Mouse (Mus musculus) layer of hippocampus, postnatal 10 days (tissue): ENCODE results near the gene Spsb1. TPM values are rescaled to one million over a fixed set of nuclear protein-coding genes. Genes with fewer than 3 reads are reported as not detected.
A peak's percentile ranks its signal among the peaks of the same experiment; 100 is the strongest.

Experiments used
- DNase-seq, 2 experiments: peaks; one replicate each; pipeline ENCODE4 v3.0.0; 2021; ENCODE audit warnings: low spot score in 2 of 2
- long read RNA-seq: library from polyadenylated mRNA; stranded (forward); transcript quantifications from one replicate; pipeline ENCODE4 v2.0.0, GENCODE M21; 2023
- total RNA-seq, 2 experiments: library from RNA; stranded (reverse); gene quantifications; 2 replicates each; pipeline ENCODE4 v1.2.3; 2021

Spsb1 gene
- total RNA-seq, result 10 to 100 TPM; 16.7 to 19.9 TPM
- long read RNA-seq, transcript Spsb1-201 (3 exons, 3,092 nt), result major isoform, 5 of 11 reads
- long read RNA-seq, partial matches to known transcripts, result 5 of 11 reads
- long read RNA-seq, other reads (novel, unspliced or antisense), result 0 of 11 reads

GRCm38 (mm10) chr4:149954893-149955439 lies at the start of gene Spsb1:
Spsb1 (minus strand) TSS chr4:149955043.
- peak; percentile 95 to 97 for DNase-seq

DNA sequence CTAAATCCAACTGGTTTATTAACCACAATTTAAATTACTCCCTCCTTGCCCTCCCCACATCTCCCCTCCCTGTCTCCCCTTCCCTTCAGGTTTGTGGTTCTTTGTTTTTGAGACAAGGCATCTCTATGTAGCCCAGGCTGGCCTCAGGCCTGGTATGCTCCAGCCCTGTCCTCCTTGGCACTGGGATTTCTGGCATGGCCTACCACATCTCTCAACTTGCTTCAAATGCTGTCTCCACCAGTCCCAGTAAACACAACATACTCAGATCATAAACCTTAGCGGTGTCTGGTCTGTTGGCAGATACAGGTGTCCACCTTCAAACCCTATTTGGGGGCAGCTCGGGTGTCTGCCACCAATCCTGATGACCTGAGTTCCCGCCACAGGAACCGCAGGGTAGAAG lies 48.8 kb upstream of the Spsb1 start:
- DNase-seq, result no peak

DNA sequence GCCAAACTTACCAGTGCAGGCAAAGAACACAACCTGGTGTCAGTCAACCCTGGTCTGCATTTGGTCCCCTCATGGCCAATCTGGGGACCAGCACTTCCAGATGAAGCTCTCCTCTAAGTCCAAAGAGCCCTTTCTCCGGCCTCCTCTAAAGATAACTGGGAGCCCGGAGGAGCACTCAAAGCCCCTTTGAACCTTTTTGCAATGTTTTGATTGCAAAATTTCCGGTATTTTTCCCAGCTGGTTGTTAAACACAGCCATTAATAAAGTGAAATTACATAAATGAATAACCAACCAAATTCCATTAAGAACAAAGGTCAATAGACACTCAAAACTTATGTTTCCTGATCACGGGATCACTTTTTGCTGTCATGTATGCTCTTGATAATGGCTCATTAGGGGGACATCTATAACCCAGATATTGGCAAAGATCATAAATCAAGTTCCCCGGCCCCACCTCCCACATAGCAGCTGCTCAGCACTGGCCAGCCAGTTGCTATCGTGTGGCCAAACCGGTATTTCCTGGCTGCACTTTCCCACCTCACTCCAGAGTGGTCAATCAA lies 48.3 kb upstream of the Spsb1 start:
- DNase-seq, result no peak

DNA sequence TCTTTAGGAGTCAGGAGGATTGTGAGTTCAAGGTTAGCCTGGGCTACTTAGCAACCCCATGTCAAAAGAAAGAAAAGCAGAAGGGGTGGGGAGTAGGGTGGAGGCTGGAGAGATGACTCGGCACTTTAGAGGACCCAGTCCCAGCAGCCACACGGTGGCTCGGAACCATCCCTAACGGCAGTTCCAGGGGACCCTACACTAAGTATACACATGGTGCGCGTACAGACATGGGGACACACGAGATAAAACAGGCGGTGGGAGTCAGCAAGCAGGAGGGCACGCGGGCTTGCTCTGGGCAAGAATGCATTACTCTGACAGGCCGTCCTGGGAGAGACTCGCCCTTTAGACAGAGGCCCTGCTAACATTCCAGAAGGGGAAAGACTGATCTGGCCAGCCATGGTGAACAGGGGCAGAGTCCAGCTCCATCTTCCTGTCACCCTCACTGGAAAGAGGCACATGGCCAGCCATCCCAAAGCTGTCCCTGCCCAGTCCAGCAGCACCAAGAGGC lies 47.2 kb upstream of the Spsb1 start:
- no peak for DNase-seq

- no peak for DNase-seq
Measured at GRCm38 (mm10) chr4:150001221-150001860, 46.5 kb upstream of the Spsb1 start.

- no peak for DNase-seq
Measured at GRCm38 (mm10) chr4:149999931-150000555, 45.2 kb upstream of the Spsb1 start.

DNA sequence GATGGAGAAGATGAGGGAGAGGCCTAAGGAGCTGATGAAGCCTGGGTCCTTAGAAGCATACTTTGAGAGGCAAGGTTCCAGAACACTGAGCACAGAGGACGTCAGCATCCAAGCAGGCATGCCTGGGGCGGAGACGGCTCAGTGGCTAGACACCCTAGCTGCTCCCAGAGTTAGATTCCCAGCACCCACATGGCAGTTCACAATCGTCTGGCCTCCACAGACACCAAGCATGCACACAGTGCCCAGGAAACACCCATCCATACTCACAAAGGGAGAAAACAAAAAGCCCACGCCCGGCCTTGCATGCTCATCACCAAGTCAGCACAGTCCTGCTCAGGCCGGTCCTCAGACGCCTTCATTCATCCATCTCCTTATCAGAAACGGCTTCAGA lies 44.7 kb upstream of the Spsb1 start:
- DNase-seq, result no peak

- no peak for DNase-seq
Measured at GRCm38 (mm10) chr4:149998786-149999509, 44.1 kb upstream of the Spsb1 start.

- no peak for DNase-seq
Measured at GRCm38 (mm10) chr4:149997999-149998398, 43.2 kb upstream of the Spsb1 start.

- DNase-seq, result no peak
Measured at GRCm38 (mm10) chr4:149996440-149996839, 41.6 kb upstream of the Spsb1 start.

DNA sequence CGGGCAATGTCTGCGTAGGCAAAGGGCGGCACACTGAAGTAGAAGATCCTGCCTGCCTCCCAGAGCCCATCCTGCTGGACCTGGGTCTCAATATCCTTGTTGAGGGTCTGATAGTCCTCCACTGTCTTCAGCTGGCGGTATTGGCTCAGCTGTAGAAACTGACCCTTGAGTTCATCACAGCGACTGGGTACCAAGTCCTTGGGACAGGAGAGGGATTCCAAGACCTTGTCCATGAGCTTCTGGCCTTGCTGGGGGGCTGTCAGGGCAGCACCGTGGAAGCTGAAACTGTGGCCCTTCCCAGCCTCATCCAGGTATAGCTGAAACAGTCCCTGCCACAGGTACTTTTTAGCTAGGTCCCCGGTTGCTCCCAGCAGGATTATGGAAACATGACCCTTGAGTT lies 41.1 kb upstream of the Spsb1 start:
- no peak for DNase-seq

GRCm38 (mm10) chr4:149994218-149994617 lies 39.4 kb upstream of the Spsb1 start:
- no peak for DNase-seq

GRCm38 (mm10) chr4:149992670-149993032 lies 37.8 kb upstream of the Spsb1 start:
- DNase-seq, result no peak

DNA sequence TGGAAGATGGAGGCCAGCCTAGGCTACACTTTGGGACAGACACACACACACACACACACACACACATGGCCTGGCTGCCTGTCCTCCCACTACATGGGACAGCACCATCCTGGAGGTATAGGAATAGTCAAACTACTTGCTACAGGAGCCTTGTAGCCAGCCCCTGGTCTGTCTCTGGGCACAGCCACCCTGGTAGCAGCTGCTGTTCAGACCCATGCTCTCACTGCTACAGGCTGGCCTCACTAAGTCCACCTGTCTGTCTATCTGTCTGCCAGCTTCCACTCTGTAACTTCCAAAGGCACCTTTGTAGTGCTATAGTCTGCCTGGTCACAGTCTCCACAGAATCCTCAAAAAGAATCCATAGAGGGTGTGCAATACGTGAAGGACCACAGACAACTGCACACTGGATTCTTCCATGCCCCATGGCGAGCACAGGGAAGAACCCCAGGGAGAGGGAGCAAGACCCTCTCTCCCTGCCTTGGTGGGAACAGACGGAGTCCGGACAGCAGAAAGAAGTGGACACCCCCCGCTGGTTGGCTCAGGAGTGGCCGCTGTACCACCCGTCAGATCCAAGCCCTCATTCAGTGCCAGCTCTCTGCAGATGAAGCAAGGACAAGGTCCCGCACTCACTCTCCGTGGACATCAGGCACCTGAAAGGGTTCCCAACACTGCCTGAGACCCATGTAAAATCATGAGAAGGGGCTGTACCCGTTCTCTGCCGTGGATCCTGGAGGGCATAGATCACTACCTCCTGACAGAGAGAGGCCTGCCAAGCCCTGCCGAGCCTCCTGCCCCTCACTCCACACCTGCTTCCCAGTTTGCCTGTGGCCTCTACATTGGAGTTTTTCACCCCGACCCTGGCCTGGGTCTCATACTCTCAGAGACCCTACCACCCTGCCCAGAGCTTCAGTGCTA lies 37.2 kb upstream of the Spsb1 start:
- DNase-seq, result no peak

DNA sequence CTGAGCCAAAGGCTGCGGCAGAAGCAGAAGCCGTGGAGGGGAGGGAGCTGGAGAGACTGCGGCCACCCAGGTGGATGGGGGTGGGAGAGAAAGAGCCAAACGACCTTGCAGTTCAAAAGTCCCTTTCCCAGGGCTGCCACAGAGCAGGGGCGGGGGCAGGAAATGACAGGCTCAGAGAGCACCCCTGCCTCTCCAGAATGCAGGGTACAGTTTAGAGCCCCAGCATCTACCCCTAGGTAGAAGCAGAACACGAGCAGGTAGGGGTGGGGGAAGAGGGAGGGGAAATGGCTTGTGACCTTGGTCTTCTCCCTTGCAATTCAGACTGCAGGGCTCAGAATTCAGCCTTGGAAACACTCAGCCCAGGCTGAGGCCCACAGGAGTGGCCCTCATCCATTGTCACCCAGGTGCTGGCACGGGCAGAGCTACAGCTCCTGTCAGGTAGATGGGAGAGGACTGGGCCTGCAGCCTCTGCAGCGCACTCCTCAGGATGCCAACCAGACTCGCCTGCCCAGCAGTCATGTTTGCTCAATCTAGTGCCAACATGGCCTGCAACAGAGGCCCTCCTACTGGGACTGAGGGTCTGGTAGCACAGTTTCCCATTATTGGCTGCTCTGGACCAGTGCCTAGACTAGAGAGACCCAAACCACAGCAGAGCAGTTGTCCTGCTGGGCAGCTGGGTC lies 36.3 kb upstream of the Spsb1 start:
- DNase-seq, result no peak

- DNase-seq, result peak; percentile 65 to 68
Measured at GRCm38 (mm10) chr4:149990212-149990953, 35.5 kb upstream of the Spsb1 start.

DNA sequence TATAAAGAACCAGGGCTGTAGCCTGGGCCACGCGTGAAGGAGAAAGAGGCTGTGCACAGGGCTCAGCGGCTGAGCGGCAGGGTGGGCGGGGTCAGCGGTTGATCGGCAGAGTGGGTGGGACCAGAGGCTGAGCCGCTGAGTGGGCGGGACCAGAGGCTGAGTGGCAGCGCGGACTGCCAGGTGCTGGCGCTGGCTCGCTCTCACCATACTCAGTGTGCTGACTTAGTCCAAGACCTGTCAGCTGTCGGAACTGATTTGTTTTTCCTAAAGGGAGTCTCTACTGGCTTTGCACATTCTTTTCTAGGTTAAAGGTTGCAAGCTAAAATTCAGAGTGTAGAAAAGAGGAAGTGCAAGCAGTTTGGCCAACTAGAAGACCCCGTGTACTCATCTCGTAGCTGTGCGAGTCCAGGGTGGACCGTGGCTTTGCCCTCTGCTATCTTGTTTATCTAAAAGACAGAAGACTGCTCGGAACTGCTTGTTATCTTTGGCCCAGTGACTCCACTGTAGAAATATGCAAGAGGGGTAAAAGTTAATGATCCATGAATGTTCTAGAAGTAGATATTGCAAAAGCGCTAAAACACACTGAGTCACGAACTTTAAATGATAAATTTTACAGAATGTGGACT lies 34.2 kb upstream of the Spsb1 start:
- peak; percentile 83 to 88 for DNase-seq

DNA sequence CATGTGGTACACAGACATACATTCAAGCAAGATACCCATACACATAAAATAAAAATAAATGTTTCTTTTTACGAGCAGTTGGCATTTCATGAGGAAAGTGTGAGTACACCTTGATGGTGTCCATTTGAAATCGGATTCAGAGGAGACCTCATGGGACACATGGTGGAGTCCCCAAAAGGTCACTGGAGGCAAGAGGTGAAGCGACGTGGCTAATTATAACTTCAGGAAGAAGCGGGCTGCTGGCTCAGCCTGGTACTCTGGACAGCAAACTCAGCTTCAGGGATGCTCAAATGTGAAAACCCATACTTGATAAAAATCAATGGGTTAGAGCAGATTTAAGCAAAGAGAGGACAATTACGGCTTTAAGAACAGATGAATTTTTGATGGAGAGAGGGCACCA lies 33.5 kb upstream of the Spsb1 start:
- DNase-seq, result no peak
